Mouse (Mus musculus) E14TG2a.4 (cell line): Measurements from ENCODE around the gene Rps6kb2.

Experiments used
- CTCF ChIP-seq: conservative IDR thresholded peaks from 2 replicates; pipeline ENCODE4 v1.5.1; 2014; ENCODE audit warnings: low read length
- NANOG ChIP-seq: IDR thresholded peaks from 2 replicates; pipeline ENCODE4 v1.6.1; 2014; ENCODE audit warnings: borderline replicate concordance, low read length, mixed read lengths

GRCm38 (mm10) chr19:4153232-4153654 is 9.9 kb downstream of the Rps6kb2 start, which contains the start of gene Ptprcap:
- TF ChIP-seq NANOG (no peak), CTCF (no peak)
